Mouse (Mus musculus) bone marrow, adult 2 months (tissue): ENCODE measurements around the gene Scn4a.

Experiments
- CTCF ChIP-seq: fragments of 200-500 bp; IDR thresholded peaks from 2 replicates; pipeline ENCODE4 v1.5.1; 2011; ENCODE audit warnings: low read length, control low read depth; ENCODE audit not compliant: control insufficient read depth, insufficient read depth
- POLR2A ChIP-seq: fragments of 200-500 bp; IDR thresholded peaks from 2 replicates; pipeline ENCODE4 v1.6.1; 2011; ENCODE audit warnings: low read depth, mild to moderate bottlenecking, control low read depth, low read length, borderline replicate concordance; ENCODE audit not compliant: control insufficient read depth

DNA sequence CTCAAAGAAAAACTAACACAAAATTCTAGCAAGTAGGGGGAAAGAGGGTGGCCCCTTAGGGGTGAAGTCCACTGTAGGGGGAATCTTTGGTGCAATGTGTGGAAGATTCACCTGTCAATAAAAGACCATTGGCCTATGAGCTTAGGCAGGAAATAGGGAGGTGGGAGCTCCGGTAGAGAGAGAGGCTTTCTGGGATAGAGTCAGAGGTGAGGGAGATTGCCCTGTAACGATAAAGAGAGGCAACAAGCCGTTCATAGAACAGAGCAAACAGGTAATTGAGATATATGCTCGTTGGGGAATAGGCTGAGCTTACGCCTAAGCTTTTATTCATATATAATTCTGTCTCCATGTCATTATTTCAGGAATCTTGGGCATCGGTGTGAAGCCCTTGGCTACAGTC lies 33.9 kb upstream of the Scn4a start:
- TF ChIP-seq POLR2A: no peak
- no peak for TF ChIP-seq CTCF
